Mouse (Mus musculus) forebrain, postnatal 0 days (tissue): ENCODE data around the gene 1700030K09Rik. TPM values are rescaled to one million over a fixed set of nuclear protein-coding genes. Genes with fewer than 3 reads are reported as not detected.

Experiments
- ATAC-seq: fragments of 200-750 bp; cut with Nextera tagmentation; 2 replicates; pipeline ENCODE4 v1.8.0; 2017; ENCODE audit warnings: mild to moderate bottlenecking, moderate library complexity
- DNase-seq: peaks from one replicate; pipeline ENCODE4 v3.0.0-alpha.2; 2015
- H3K27ac ChIP-seq: fragments of 300-500 bp; sonication (generic); 2 replicates; pipeline ENCODE4 v1.5.1; 2014; ENCODE audit warnings: low read depth, mild to moderate bottlenecking, antibody characterized with exemption, low read length, moderate library complexity, mixed read lengths
- H3K27me3 ChIP-seq: fragments of 300-500 bp; sonication (generic); 2 replicates; pipeline ENCODE4 v1.6.1; 2014; ENCODE audit warnings: mild to moderate bottlenecking, low read length, mixed read lengths; ENCODE audit not compliant: insufficient read depth
- H3K36me3 ChIP-seq: fragments of 300-500 bp; sonication (generic); 2 replicates; pipeline ENCODE4 v1.6.1; 2014; ENCODE audit warnings: mild to moderate bottlenecking, moderate library complexity; ENCODE audit not compliant: insufficient read depth
- H3K4me1 ChIP-seq: fragments of 300-500 bp; sonication (generic); 2 replicates; pipeline ENCODE4 v1.6.1; 2014; ENCODE audit warnings: antibody characterized with exemption; ENCODE audit not compliant: insufficient read depth
- H3K4me2 ChIP-seq: fragments of 300-500 bp; sonication (generic); 2 replicates; pipeline ENCODE4 v1.6.1; 2014; ENCODE audit warnings: low read depth, mild to moderate bottlenecking, moderate library complexity
- H3K4me3 ChIP-seq: fragments of 300-500 bp; sonication (generic); 2 replicates; pipeline ENCODE4 v1.5.1; 2014; ENCODE audit warnings: low read depth, low read length, mixed read lengths
- H3K9ac ChIP-seq: fragments of 300-500 bp; sonication (generic); 2 replicates; pipeline ENCODE4 v1.6.1; 2014; ENCODE audit warnings: mild to moderate bottlenecking
- H3K9me3 ChIP-seq: fragments of 300-500 bp; sonication (generic); 2 replicates; pipeline ENCODE4 v1.6.1; 2016; ENCODE audit warnings: low read length
- CTCF ChIP-seq: sonication (generic); IDR thresholded peaks from 2 replicates; pipeline ENCODE4 v1.5.1; 2016; ENCODE audit warnings: antibody characterized with exemption, control low read depth, low read depth
- WGBS: fragments of 180-500 bp; shearing (Covaris S2); extraction: QIAGEN DNeasy Blood & Tissue Kit; methylation state at CpG from one replicate; pipeline ENCODE4 v1.1.7; 2014; 5-methylcytosine and 5-hydroxymethylcytosine counted together
- polyA plus RNA-seq: library from polyadenylated mRNA; unstranded; fragments of >200 nt; fragmentation: Nextera tagmentation; extraction: Ambion mirVana; gene quantifications from 2 replicates; pipeline ENCODE4 v1.2.1, GENCODE M21; 2015
- total RNA-seq: library from RNA; depleted of rRNA; stranded (reverse); fragments of >200 nt; gene quantifications from 2 replicates; pipeline ENCODE4 v1.2.3, GENCODE M21; 2014; rRNA removed

1700030K09Rik gene
- 12.5 and 13.7 TPM in 2 replicates for total RNA-seq
- 15.5 and 16.1 TPM in 2 replicates for polyA plus RNA-seq

- DNase-seq: peak; percentile 99
- TF ChIP-seq CTCF: no peak
- Histone ChIP-seq H3K36me3 (no peaks in the 10 kb centered on the region), H3K27me3 (no peaks in the 10 kb centered on the region), H3K4me2 (peak within 1 kb of the TSS; percentile 50), H3K4me3 (peak within 1 kb of the TSS; percentile 42), H3K9me3 (no peaks in the 10 kb centered on the region), H3K9ac (peak within 1 kb of the TSS; percentile 61), H3K27ac (peak within 1 kb of the TSS; percentile 71), H3K4me1 (peaks cover 3% of the 10 kb centered on the region; the same call in 1 of the 2 replicates)
- peak; percentile 99 for ATAC-seq
- WGBS: 6% methylated on average over 34 of the region's 34 CpGs
These were observed at the start of gene 1700030K09Rik, which contains the start of gene Calr3 for GRCm38 (mm10) chr8:72443338-72443993. TSS of gene 1700030K09Rik (plus strand) at chr8:72443880. TSS of gene Calr3 (minus strand) at chr8:72443870.

GRCm38 (mm10) chr8:72401381-72401780, 42.3 kb upstream of the 1700030K09Rik start:
- H3K4me1 ChIP-seq: no peaks in the 10 kb centered on the region
- H3K4me3 ChIP-seq: no peak overlapping the region
- H3K9me3 ChIP-seq: no peaks in the 10 kb centered on the region
- 83% methylated on average over 1 of the region's 1 CpGs for WGBS
- H3K9ac ChIP-seq: no peak overlapping the region
- H3K36me3 ChIP-seq: peaks cover 35% of the 10 kb centered on the region
- ATAC-seq: no peak
- DNase-seq: no peak
- no peak overlapping the region for H3K4me2 ChIP-seq
- no peak for TF ChIP-seq CTCF
- no peaks in the 10 kb centered on the region for H3K27me3 ChIP-seq
- H3K27ac ChIP-seq: no peak overlapping the region

- no peak for TF ChIP-seq CTCF
- Histone ChIP-seq H3K27ac (no peak overlapping the region), H3K9me3 (no peaks in the 10 kb centered on the region), H3K9ac (no peak overlapping the region), H3K4me1 (no peaks in the 10 kb centered on the region), H3K27me3 (no peaks in the 10 kb centered on the region), H3K4me2 (no peak overlapping the region), H3K36me3 (0 out of 2 replicates have a peak, but pooled peaks cover 19% of the 10 kb centered on the region), H3K4me3 (no peak overlapping the region)
- 95% methylated on average over 3 of the region's 3 CpGs for WGBS
- DNase-seq: no peak
- ATAC-seq: no peak
These were observed 40.7 kb upstream of the 1700030K09Rik start for GRCm38 (mm10) chr8:72402981-72403380.

- H3K4me3 ChIP-seq: no peak overlapping the region
- no peak overlapping the region for H3K9ac ChIP-seq
- TF ChIP-seq CTCF: no peak
- no peak overlapping the region for H3K4me2 ChIP-seq
- 85% methylated on average over 1 of the region's 1 CpGs for WGBS
- no peaks in the 10 kb centered on the region for H3K27me3 ChIP-seq
- peaks cover 4% of the 10 kb centered on the region; the same call in 1 of the 2 replicates for H3K36me3 ChIP-seq
- DNase-seq (no peak), ATAC-seq (no peak)
- no peaks in the 10 kb centered on the region for H3K9me3 ChIP-seq
- H3K27ac ChIP-seq: no peak overlapping the region
- no peaks in the 10 kb centered on the region for H3K4me1 ChIP-seq
These were observed 35.8 kb upstream of the 1700030K09Rik start for GRCm38 (mm10) chr8:72407878-72408277.

- peaks cover 4% of the 10 kb centered on the region for H3K36me3 ChIP-seq
- TF ChIP-seq CTCF: no peak
- H3K27me3 ChIP-seq: no peaks in the 10 kb centered on the region
- ATAC-seq (0 out of 2 replicates have a peak, but pooled peaks have one; percentile 10), DNase-seq (no peak)
- H3K9me3 ChIP-seq: no peaks in the 10 kb centered on the region
- H3K4me1 ChIP-seq: no peaks in the 10 kb centered on the region
- H3K4me3 ChIP-seq: no peak overlapping the region
- 60% methylated on average over 3 of the region's 3 CpGs for whole genome bisulfite sequencing
- no peak overlapping the region for H3K9ac ChIP-seq
- H3K27ac ChIP-seq: no peak overlapping the region
- no peak overlapping the region for H3K4me2 ChIP-seq
These were observed 34.2 kb upstream of the 1700030K09Rik start for GRCm38 (mm10) chr8:72409443-72409842.

- no peaks in the 10 kb centered on the region for H3K9me3 ChIP-seq
- H3K4me3 ChIP-seq: no peak overlapping the region
- TF ChIP-seq CTCF: no peak
- H3K36me3 ChIP-seq: peaks cover 8% of the 10 kb centered on the region
- no peak overlapping the region for H3K27ac ChIP-seq
- 93% methylated on average over 7 of the region's 7 CpGs for WGBS
- DNase-seq (no peak), ATAC-seq (no peak)
- no peaks in the 10 kb centered on the region for H3K27me3 ChIP-seq
- H3K4me2 ChIP-seq: no peak overlapping the region
- H3K4me1 ChIP-seq: peaks cover 3% of the 10 kb centered on the region; the same call in 1 of the 2 replicates
- no peak overlapping the region for H3K9ac ChIP-seq
These were observed 29.8 kb upstream of the 1700030K09Rik start for GRCm38 (mm10) chr8:72413839-72414238.

- 77% methylated on average over 2 of the region's 2 CpGs for WGBS
- H3K27ac ChIP-seq: no peak overlapping the region
- H3K4me3 ChIP-seq: no peak overlapping the region
- no peak overlapping the region for H3K4me2 ChIP-seq
- peaks cover 16% of the 10 kb centered on the region for H3K4me1 ChIP-seq
- no peaks in the 10 kb centered on the region for H3K27me3 ChIP-seq
- ATAC-seq: no peak
- DNase-seq: no peak
- no peak for TF ChIP-seq CTCF
- H3K9me3 ChIP-seq: no peaks in the 10 kb centered on the region
- no peak overlapping the region for H3K9ac ChIP-seq
- H3K36me3 ChIP-seq: peaks cover 8% of the 10 kb centered on the region
These were observed 28.4 kb upstream of the 1700030K09Rik start for GRCm38 (mm10) chr8:72415252-72415651.
